Mouse (Mus musculus) spleen, postnatal 36 days (tissue): Measurements from ENCODE around the gene Ajm1.

Source experiments
- DNase-seq, 2 experiments: peaks; one replicate each; pipeline ENCODE4 v3.0.0; 2022; ENCODE audit warnings: low spot score in 2 of 2, mixed read lengths in 1 of 2

Ajm1 gene

GRCm38 (mm10) chr2:25584152-25584551 lies 2.6 kb upstream of the Ajm1 start:
- DNase-seq, result no peak

GRCm38 (mm10) chr2:25583571-25583970 lies 2.0 kb upstream of the Ajm1 start:
- DNase-seq, result no peak

- no peak for DNase-seq
Measured at GRCm38 (mm10) chr2:25583120-25583481, 1.5 kb upstream of the Ajm1 start.

- DNase-seq, result peak in 1 of 2 experiments; percentile 28
Measured at GRCm38 (mm10) chr2:25582466-25583119, 1.0 kb upstream of the Ajm1 start.

GRCm38 (mm10) chr2:25581901-25582301 lies 344 bp upstream of the Ajm1 start:
- DNase-seq, result no peak

- no peak for DNase-seq
Measured at GRCm38 (mm10) chr2:25580621-25581101, 896 bp downstream of the Ajm1 start.

GRCm38 (mm10) chr2:25579737-25580460 lies 1.7 kb downstream of the Ajm1 start:
- DNase-seq, result peak; percentile 45 to 61

GRCm38 (mm10) chr2:25578796-25579736 lies 2.5 kb downstream of the Ajm1 start:
- DNase-seq, result no peak

- DNase-seq, result no peak
Measured at GRCm38 (mm10) chr2:25577951-25578795, 3.4 kb downstream of the Ajm1 start.

GRCm38 (mm10) chr2:25576965-25577891 lies 4.3 kb downstream of the Ajm1 start:
- no peak for DNase-seq

GRCm38 (mm10) chr2:25576028-25576850 lies 5.3 kb downstream of the Ajm1 start:
- no peak for DNase-seq

GRCm38 (mm10) chr2:25575432-25576027 lies 6.0 kb downstream of the Ajm1 start:
- peak; percentile 50 to 54 for DNase-seq

- peak; percentile 95 for DNase-seq
Measured at GRCm38 (mm10) chr2:25574579-25575431, 6.8 kb downstream of the Ajm1 start, which contains the start of the genes Mamdc4 and Phpt1. Gene Mamdc4 (minus strand): TSS chr2:25574845. Gene Phpt1 (minus strand): TSS chr2:25575224.

- no peak for DNase-seq
Measured at GRCm38 (mm10) chr2:25574136-25574535, 7.4 kb downstream of the Ajm1 start.

GRCm38 (mm10) chr2:25573068-25573467 lies 8.5 kb downstream of the Ajm1 start:
- no peak for DNase-seq

- no peak for DNase-seq
Measured at GRCm38 (mm10) chr2:25571221-25571620, 10.3 kb downstream of the Ajm1 start.

GRCm38 (mm10) chr2:25569323-25569722 lies 12.2 kb downstream of the Ajm1 start:
- DNase-seq, result no peak
